Mouse (Mus musculus) cerebellum, postnatal 14 days (tissue): Measurements from ENCODE around the gene Gm13272.
"Not testable (repeated sequence)": the region's sequence is repeated elsewhere in the genome, so short reads cannot be mapped to it uniquely, and the experiment has no call there.

ENCODE experiments used
- DNase-seq, 2 experiments: peaks; one replicate each; pipeline ENCODE4 v3.0.0; 2021; ENCODE audit warnings: mixed read lengths in 2 of 2

Gm13272 gene

DNA sequence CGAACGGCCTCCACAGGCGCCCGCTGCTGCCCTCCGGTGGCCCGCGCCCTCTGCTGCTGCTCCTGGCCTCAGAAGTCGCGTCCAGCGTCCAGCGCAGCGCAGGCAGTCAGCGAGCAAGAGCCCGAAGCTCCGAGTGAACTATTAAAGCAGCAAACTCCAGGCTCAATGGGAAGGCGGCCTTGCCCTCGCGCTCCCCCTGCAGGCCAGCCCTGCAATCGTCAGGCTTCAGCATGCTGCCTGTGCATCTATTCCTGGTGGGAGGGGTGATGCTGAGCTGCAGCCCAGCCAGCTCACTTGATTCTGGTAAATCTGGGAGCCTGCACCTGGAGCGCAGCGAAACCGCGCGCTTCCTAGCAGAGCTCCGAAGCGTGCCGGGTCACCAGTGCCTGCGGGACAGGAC is 8.8 kb downstream of the Gm13272 start, which contains the start of gene Gm13277:
Gene Gm13277, plus strand, starts transcription at position 231 of the 400 bp plus-strand sequence.
- DNase-seq = peak; percentile 76

- not testable (repeated sequence) for DNase-seq
These were observed 11.6 kb downstream of the Gm13272 start, which contains the start of gene Gm13278 for GRCm38 (mm10) chr4:88791250-88791649. TSS of gene Gm13278 (plus strand) at chr4:88791550.

- peak; percentile 42 to 61 for DNase-seq
These were observed 14.5 kb downstream of the Gm13272 start, which contains the start of gene Gm13275 for GRCm38 (mm10) chr4:88793936-88794675. TSS of gene Gm13275 (plus strand) at chr4:88794487.

DNA sequence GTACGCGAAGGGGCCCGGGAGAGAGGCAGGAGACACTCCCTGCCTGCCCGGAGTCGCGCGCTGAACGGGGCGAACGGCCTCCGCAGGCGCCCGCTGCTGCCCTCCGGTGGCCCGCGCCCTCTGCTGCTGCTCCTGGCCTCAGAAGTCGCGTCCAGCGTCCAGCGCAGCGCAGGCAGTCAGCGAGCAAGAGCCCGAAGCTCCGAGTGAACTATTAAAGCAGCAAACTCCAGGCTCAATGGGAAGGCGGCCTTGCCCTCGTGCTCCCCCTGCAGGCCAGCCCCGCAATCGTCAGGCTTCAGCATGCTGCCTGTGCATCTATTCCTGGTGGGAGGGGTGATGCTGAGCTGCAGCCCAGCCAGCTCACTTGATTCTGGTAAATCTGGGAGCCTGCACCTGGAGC is 17.4 kb downstream of the Gm13272 start, which contains the start of gene Gm13279:
Gene Gm13279, plus strand, starts transcription at position 301 of the 400 bp plus-strand sequence.
- DNase-seq = not testable (repeated sequence)

DNA sequence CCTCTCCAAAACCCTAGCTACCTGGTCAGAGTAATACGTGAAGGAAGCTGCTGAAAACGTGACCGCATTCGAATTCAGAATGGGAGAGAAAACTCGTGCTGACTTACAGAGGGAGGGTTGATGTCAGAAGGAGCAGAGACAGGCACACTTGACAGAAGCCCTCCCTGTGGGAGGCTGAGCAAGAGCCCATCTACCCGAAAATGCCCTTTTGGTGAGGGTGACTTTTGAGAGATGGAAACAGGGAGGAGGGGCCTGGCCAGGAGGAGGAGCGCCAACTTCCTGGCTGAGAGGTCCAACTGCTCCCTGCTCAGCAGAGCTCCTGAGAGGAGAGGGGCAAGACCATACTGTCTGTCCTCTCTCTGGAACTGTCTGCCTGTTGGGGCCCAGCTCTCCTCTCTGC is 19.7 kb downstream of the Gm13272 start, which contains the start of gene Gm13285:
Gene Gm13285, plus strand, starts transcription at position 301 of the 400 bp plus-strand sequence.
- DNase-seq = not testable (repeated sequence)

DNA sequence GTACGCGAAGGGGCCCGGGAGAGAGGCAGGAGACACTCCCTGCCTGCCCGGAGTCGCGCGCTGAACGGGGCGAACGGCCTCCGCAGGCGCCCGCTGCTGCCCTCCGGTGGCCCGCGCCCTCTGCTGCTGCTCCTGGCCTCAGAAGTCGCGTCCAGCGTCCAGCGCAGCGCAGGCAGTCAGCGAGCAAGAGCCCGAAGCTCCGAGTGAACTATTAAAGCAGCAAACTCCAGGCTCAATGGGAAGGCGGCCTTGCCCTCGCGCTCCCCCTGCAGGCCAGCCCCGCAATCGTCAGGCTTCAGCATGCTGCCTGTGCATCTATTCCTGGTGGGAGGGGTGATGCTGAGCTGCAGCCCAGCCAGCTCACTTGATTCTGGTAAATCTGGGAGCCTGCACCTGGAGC is 23.3 kb downstream of the Gm13272 start, which contains the start of gene Gm13287:
Gene Gm13287, plus strand, starts transcription at position 301 of the 400 bp plus-strand sequence.
- DNase-seq = not testable (repeated sequence)

DNA sequence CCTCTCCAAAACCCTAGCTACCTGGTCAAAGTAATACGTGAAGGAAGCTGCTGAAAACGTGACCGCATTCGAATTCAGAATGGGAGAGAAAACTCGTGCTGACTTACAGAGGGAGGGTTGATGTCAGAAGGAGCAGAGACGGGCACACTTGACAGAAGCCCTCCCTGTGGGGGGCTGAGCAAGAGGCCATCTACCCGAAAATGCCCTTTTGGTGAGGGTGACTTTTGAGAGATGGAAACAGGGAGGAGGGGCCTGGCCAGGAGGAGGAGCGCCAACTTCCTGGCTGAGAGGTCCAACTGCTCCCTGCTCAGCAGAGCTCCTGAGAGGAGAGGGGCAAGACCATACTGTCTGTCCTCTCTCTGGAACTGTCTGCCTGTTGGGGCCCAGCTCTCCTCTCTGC is 25.6 kb downstream of the Gm13272 start, which contains the start of gene Gm13288:
Gene Gm13288, plus strand, starts transcription at position 301 of the 400 bp plus-strand sequence.
- DNase-seq = not testable (repeated sequence)

- DNase-seq = not testable (repeated sequence)
These were observed 26.1 kb downstream of the Gm13272 start for GRCm38 (mm10) chr4:88805761-88806160.

DNA sequence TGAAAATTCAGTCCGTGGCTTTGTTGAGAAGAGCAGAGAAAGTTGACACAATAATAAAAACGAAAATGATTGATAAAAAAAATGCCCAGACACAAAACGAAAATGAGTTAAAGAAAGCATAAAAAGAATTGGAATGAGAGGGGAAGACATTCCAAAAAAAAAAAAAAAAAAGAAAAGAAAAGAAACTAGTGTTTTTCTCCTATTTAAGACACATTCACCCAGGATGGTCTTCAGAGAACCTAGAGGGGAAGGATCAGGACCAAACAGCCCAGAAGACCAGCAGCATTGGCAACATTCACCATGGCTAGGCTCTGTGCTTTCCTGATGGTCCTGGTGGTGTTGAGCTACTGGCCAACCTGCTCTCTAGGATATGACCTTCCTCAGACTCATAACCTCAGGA is 36.3 kb downstream of the Gm13272 start, which contains the start of gene Ifna7:
Gene Ifna7, plus strand, starts transcription at position 301 of the 400 bp plus-strand sequence.
- DNase-seq = no peak

DNA sequence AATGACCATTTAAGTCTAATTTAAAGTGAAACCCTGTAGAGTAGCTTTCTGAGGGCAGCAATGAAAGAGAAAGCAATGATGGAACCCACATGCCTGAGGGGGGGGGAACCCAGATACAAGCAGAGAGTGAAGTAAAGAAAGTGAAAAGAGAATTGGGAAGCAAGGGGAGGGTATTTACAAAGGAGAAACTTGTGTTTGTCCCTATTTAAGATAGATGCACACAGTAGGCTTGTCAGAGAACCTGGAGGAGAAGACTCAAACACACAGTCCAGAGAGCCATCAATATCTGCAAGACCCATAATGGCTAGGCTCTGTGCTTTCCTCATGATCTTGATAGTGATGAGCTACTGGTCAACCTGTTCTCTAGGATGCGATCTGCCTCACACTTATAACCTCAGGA is 40.0 kb downstream of the Gm13272 start, which contains the start of gene Ifna11:
Gene Ifna11, plus strand, starts transcription at position 301 of the 400 bp plus-strand sequence.
- DNase-seq = no peak

DNA sequence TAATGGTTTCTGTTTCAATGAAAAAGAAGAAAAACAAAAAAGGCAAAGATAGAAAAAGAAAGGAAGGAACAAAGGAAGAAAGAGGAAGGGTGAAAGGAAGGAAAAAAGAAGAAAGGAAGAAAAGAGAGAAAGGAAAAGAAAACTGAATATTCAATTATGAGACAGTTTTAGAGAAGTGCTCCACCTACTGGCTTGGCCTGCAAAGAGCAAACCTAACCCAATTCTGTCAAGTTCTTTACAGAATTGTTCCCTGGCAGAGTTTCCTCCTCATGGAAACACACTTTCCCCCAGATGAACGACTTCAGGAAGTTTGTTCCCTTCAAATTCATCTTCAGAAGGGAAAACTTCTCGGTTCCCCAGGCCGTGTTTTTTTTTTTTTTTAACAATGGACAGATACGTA is 43.3 kb downstream of the Gm13272 start:
- peak; percentile 15 to 33 for DNase-seq

DNA sequence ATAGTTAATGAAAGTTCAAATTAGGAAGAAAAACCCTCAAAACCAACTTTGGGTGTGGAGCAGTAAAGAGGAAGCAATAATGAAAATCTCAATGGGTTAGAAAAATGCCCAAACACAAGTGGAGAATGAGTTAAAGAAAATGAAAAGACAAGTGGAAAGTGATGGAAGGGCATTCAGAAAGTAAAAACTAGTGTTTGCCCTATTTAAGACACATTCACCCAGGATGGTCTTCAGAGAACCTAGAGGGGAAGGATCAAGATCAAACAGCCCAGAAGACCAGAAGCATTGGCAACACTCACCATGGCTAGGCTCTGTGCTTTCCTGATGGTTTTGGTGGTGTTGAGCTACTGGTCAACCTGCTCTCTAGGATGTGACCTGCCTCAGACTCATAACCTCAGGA is 47.5 kb downstream of the Gm13272 start, which contains the start of gene Ifna6:
Gene Ifna6, plus strand, starts transcription at position 301 of the 400 bp plus-strand sequence.
- not testable (repeated sequence) for DNase-seq
